Mouse (Mus musculus) right cerebral cortex, adult 2 months (tissue): ENCODE measurements around the gene Bmp2k.

ENCODE experiments used
- DNase-seq, 2 experiments: peaks; one replicate each; pipeline ENCODE4 v3.0.0; 2021 to 2022; ENCODE audit warnings: low spot score in 2 of 2

The Bmp2k gene

DNA sequence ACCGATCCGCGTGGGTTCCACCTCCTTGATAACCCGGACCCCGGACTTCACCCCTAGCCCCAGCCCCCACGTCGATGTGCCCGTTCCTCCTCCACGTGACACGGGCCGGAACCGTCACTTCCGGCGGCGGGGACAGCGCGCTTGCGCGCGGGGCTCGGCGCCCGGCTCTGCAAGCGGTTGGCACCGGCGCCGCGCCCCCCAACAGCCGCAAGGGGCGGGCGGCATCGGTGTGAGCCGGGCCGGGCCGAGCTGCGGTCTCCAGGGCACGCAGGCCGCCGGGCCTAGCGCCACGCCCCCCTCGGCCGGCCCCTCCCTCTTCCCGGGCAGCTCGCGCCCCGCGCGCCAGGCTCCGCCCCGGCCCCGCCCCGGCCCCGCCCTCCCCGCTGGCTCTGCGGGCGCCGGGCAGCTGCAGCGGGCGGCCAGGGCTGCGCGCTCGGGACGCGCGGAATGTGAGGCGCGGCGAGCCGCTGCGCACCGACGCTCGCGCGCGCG, at the start of gene Bmp2k:
Bmp2k (plus strand) TSS at position 380 of the 492 bp plus-strand sequence.
- DNase-seq: peak; percentile 86 to 90

DNA sequence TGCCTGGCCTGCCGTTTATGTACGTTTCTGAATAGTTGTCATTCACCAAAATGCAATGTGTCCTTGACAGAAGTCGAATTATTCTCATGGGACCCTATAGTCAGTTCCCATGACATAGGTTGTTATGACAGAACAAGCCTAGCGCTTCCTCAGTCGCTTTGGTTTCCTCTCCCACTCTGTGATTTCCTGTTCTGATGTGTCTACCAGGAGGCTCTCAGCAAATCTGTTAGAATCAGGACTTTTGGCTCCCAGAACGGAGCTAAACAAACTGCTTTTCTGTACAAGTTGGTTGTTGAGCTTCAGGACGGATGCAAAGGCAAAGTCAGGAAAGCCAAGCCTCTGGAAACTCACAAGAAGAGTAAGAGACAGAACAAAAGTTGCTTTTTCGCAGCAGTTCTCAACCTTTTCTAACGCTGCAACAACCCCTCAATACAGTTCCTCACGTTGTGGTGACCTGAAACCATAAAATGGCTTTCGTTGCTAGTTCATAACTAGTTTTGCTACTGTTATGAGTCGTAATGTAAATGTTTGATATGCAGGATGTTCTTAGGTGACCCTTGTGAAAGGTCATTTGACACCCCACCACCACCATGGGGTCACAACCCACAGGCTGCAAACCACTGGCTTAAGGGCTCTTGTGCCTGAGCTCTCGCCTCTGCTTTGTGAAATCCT, 48.5 kb upstream of the Bmp2k start:
- no peak for DNase-seq

DNA sequence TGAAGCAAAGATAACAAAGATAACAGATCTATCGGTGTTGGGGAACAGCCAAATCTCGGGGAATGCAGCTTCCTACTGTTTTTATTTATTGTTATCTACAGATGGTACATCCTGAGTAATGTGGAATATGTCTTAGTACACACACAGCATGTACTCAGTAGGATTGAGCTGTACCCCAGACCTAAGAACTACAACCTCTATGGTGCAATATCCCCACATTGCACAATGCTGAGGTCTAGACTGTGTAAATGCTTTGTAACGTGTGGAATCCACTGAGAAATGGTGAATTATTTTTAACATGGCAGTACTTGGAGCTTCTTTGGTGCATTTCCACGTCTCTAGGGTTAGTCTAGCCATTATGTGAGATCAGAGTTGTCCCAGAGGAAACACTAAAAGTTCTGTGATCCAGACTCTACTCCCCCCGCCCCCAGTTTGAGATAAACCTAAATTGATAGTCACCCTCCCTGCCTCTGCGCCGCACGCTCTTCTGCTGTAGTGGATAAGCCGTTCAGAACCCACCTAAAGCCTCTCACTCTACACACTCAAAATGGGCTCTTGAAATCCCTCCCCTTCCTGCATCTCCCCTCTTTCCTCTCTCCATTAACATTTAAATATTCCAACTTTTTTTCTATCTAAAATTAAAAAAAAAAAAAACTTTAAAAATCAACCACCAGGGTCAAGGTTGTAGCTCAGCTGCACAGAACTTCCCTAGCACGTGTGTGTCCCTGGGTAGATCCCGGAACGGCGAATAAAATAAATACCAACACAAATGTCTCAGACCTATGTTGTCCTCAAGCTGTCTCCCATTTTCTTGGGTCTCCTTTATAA, 47.4 kb upstream of the Bmp2k start:
- no peak for DNase-seq

DNA sequence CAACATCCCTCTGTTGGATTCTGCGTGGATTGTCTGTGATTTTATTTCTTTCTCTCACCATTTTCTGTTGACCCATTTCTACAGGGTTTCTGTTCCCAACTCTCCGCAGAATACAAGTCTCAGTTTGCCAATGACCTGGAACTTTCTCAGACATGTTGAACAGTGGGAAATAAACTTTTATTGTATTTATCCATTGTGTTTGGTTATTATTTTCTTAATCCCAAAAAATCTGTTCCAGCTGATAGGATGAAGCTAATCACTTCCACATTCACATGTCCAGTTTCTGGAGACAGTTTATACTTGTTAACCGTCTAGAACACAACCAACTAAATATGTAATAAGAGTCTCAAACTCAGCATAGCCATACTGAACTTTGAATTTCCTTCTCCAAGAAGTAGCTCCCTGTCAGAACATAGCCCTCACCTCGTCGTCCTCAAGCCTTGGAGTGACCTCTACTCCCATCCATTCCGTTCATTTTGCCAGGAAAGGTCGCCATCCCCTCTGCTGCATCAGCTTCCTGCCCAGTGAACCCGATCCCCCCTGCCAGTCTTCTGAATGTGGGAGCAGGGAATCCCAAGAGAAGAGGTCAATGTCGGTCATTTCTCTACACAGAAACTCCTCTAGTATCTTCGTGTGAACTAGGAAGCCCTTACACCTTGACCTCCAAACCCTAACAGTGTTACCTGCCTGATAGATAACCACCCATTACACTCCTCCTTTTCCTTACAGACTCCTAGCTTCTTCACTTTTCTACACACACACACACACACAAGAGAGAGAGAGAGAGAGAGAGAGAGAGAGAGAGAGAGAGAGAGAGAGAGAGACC, 46.6 kb upstream of the Bmp2k start:
- no peak for DNase-seq

DNA sequence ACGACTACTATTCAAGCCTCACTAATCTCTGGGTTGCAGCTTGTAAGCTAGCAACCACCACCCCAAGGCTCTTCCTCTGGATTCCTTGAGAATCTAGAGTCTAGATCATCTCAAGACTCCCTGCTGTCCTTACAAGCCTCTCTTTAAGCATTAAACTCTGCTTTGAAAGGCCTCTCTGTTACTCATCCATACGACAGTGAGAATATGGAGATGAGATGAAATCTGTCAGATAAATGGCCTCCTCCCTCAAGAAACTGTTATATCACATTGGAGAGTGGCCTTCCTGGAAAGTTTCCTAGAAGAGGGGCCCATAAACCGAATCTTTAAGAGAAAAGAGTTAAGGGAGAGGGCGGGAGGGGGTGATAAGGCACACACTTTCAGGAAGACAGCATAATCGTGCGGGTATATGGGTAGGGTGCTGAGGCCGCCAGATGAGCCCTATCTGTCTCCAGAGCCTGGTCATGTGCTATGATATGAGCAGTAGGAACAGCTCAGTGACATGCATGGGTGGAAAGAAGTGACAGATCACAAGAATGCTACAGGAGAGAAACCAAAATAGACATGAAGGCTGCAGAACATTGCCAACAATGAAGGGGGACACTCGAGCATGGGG, 45.9 kb upstream of the Bmp2k start:
- DNase-seq: no peak

DNA sequence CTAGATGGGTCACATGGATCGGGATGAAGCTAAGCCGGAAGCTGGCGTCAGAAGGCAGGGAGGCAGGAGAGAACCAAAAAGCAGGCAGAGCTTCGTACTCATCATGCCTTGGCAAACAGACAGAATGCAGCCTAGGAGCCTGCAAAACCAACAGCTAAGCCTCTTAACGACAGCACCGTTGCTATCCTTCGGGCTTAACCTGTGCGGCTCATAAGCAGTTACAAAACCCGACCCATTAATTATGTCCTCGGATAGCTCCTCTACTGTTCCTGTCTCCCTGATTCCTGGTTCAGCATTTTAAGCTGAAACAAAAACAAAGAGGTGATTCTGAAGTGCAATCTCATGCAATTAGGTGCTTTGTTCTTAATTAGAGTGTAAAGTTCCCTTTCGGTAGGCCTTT, 43.4 kb upstream of the Bmp2k start:
- DNase-seq: no peak

DNA sequence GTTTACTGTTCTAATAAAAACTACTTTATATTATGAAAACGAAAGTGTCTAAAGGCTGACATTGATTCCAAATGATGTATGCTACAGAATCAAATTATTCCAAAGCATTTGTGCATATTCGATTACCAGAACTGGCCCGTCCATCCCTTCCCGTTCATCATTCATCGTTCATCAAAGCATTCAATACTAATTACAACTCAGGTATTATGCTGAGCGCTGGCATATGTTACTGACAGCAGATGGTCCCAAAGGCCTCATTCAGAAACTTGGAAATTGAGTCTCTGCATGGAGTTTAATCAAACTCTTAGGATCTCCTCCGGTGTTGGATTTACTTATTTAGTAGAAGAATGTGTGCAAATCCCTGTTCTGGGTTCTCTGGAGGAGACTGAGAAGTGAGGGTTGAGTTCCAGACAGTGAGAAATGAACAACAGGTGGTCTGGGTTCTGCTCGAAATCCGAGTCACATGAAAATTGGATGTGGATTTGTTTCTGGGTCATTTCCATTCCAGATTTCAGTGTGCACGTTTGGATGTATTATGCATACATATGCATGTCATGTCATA, 42.9 kb upstream of the Bmp2k start:
- no peak for DNase-seq

DNA sequence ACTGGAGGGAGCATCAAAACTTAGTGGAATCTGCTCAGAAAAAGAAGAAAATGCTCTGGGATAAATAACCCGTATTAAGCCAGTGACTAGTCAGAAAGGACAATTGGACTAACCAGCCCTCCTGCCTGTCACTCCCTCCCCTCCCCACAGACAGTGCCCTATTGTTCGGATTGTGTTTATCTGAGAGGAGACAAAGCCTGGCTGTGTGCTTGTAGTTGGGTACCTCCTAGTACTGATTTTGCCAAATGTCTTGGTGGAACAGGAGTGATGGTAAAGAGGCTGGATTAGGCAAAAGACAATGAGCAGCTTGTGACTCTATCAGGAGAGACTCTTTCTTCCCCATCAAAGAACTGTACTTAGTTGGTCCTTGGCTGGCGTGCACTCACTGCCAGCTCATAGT, 40.6 kb upstream of the Bmp2k start:
- no peak for DNase-seq

DNA sequence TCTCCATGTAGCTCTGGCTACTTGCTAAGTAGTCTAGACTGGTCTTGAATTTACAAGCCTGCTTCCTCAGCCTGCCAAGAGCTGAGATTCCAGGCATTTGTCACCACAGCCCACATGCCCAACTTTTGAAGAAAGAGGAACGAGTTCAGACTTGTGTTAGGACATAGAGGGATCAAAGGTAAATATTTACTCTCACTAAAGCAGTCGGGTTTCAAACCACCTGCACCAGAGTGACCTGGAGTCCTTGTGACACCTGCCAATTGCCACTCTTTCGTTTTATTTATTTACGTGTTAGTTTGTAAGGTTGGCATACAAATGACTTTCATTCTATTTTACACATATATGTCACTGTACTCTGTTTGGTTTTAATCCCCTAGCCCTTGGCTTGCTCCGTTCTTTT, 36.4 kb upstream of the Bmp2k start:
- no peak for DNase-seq

DNA sequence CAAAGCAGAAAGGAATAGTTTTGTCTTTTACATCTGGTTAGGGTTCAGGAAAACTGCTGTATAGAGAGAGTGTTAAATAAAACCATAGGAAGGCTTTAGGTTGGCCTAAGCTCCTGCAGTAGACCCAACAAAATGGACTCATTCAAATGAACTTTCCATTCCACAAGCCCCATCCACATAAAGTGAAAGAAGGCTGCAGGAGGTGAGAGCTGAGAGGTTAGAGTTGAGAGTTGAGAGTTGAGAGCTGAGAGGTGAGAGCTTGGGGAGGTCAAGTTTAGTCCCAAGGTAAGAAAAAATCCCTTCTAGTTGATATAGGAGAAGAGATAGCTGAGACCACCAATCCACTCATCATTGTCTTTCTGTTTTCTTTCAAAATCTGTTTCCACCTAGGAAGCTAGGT, 35.6 kb upstream of the Bmp2k start:
- no peak for DNase-seq

DNA sequence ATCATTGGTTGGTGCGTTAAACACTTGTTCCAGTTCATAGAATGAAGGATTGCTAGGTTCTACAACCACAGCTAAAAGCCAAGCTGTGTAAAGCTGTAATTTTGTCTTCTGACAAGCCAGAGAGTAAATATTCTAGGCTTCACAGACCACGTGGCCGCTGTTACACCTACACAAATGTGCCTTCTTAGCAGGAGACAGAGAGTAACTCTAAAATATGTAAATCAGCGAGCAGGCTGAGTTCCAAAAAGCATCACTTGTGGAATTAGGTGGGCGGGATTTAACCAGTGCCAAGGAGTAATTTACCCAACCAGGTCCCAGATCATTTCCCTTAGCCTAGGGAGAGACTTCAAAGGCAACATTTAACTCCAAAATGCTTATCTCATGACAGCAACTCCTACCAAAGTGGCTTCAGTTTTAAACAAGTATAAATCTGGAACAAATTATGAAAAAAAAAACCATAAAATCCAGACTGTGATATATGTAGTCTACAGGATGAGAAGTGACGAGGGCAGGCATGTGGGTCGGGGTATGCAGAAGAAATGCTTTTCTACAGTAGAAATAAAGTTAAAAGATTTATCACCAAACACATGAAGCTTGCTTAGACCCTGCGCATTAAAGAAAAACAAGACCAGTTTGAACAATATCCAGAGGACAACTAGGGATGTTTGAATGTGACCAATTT, 35.1 kb upstream of the Bmp2k start:
- DNase-seq: peak; percentile 69 to 71

DNA sequence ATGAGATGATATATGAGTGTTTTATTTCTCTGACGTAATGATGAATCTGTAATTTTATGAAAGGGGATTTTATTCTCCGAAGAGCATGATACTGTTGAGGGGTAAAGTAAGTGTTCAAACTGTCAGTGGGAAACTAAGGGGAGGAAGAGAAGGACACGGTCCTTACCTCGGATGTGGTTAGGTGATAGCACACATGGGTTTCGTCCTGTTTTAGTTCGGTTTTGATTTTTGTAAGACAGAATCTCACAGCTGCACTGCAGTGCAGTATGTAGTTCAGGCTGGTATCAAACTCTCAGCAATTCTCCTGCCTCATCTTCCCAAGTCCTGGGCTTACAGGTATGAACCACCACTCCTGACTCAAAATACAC, 34.6 kb upstream of the Bmp2k start:
- no peak for DNase-seq

DNA sequence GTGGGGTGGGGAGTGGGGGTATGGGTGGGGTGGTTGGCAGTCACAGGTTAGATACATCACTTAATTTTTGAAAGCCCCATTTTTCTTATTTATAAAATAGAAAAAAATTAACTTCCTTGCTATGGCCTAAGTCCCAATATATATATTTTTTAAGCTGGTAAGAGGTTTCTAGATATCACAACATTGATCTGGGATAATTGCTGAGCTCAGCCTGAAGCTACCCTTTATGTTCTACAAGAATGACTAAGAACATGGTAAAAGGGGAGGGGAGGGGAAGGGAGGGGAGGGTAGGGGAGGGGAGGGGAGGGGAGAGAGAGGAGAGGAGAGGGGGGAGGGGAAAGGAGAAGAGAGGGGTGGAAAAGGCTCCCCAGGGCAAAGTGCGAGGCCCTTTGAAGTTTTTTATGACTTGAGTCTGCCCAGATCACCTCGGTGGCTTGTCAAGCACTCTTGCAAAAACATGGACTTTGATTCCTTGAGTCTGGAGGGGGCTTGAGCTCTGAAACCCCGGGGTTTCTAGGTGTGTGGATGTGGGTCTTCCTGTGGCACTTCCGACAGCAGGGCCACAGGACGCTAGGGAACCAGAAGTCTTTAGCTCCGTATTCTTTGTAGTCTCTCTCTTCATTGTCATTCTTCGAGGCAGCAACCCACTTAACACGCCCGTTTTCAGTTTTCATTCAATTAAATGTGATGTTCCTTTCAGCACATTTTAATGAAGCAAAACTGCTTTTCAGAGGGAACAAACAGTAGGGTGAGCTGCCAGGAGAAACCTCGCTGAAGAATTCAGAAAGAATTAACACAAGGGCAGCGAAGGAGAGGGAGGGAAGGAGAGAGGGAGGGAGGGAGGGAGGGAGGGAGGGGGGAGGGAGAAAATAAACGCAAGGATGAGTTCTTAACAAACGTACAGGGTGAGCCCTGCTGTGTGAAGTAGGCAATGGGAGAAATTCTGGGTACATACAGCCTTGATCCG, 33.1 kb upstream of the Bmp2k start:
- peak in 1 of 2 experiments; percentile 16 for DNase-seq

DNA sequence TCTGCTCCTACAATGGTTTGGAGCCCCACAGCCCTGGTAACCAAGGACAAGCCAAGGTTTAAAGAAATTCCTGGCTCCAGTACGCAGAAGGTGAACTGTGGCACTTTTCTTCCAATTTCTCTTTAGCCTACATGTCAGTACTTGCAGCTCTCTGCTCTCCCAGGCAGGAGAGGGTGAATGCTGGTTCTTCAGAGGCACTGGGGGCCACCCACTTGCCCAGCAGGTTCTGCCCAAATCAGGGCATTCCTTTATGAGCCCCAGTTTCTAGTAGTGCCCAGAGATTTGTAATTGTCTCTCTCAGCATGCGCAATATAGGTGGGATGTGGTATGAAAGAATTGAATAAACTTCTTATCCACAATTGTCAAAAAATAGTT, 32.5 kb upstream of the Bmp2k start:
- DNase-seq: no peak

DNA sequence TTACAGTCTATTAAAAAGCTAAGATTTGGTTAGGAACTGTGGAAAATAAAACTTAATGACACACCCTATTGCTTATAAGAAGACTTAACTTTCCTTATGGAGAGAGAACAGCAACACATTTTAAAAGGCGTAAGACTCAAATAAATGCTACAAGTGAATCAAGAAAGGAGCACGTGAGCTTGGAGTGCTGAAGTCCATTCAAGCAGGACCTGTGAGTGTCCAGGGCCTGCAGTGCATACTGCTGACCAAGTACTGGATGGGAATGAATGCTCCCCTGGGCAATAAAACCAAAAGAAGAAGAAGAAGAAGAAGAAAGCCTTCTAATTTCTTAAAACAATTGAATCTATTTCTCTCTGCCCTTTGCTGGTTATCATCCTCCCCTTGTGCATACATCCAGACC, 32.0 kb upstream of the Bmp2k start:
- no peak for DNase-seq

DNA sequence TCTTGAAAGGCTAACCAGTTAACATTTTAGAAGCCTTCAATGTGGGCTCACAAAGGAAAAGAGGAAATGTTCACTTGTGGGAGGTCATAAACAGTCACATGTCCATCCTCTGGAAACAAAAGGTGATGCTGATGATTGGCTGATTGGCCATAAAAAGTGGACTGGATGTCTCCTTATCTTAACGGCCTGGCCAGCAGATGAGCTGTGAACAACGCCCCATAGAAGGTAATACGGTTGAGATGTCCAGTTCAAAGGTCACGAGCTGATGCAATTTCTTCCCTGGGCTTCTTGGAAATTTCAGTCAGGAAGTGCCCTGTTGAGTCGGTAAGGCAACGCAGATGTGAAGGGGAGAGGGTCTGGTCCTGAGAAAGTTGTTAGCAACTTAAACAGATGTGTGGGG, 28.9 kb upstream of the Bmp2k start:
- no peak for DNase-seq

DNA sequence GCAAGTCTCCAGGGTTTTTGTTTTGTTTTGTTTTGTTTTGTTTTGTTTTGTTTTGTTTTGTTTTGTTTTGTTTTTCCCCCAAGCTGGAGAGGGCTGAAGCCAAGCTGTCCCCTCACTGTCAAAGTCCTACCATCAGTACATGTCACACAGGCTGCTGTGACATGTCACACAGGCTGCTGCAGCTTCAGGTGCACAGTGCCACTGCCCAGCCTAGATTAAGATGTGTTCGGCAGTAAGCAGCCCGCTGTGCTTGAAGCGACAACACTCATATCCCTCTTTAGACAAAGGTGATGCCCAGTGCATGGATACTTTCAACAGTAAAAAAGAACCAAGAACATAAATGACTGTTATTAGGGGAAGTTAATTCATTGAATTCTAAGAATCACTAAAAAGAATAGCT, 28.5 kb upstream of the Bmp2k start:
- DNase-seq: no peak

DNA sequence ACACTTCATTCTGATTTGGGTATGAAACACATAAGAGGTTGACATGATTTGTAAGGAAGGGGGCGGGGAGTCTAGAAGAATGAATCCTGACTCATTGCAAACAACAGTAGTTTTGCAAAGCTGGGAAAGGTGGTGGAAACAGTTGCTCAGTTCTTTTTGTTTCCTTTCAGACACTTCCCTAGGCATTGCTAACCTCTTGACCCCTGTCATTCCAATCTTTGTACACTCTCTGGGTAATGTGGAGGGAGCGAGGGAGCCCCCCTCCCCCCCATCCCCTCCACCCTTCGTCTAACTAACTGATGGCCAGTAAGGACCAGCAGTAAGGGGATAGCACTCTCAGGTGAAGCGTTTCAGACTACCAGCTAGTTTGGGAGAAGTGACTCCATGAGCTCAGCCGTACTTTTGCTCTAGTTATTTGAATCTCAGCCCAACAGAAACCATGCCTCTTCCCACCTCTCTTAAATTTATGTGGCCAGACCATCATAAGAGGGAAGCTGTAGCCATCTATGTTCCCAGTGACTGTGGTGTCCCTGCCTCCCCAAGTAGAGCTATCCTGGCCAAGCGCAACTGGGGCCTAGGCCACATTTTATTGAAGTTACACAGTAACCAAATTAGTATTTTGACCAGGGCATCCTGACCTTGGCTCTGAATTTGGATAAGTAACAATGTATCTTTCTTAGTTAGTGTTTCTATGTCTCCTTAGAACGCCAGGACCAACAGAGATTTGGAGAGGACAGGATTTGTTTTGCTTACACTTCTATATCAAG, 27.6 kb upstream of the Bmp2k start:
- DNase-seq: no peak

DNA sequence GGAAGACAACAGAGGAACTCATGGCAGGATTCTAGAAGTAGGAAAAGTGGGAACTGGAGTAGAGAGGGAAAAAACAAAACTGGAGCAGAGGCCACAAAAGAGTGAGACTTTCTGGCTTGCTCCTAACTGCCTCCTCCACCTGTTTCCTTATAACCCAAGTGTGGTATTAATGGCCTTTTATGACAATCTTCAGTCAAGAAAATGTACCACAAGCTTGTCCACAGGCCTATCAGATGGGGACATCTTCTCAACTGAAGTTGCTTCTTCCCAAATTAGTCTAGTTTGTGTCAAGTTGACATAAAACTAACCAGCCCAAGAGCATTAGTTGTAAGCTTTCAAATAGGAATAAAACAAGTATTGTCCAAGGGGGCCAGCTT, 27.0 kb upstream of the Bmp2k start:
- DNase-seq: no peak
